Mouse (Mus musculus) neural tube, embryonic 11.5 days (tissue): Measurements from ENCODE around the gene Foxa3. TPM values are rescaled to one million over a fixed set of nuclear protein-coding genes. Genes with fewer than 3 reads are reported as not detected.

Experiments used
- polyA plus RNA-seq: library from polyadenylated mRNA; unstranded; fragments of >200 nt; fragmentation: Nextera tagmentation; extraction: Ambion mirVana; gene quantifications from 2 replicates; pipeline ENCODE4 v1.2.1, GENCODE M21; 2014

The Foxa3 gene
- polyA plus RNA-seq, 1 experiment from 2014 or later, result not detected

Other genes with a start within 250 kb of the Foxa3 start
- gene Psg19, start 225.0 kb downstream of the Foxa3 start, polyA plus RNA-seq, result not detected in 2 replicates
- gene Psg17, start 201.9 kb downstream of the Foxa3 start, polyA plus RNA-seq, result not detected in 2 replicates
- not detected in 2 replicates for gene Mill2, start 183.6 kb downstream of the Foxa3 start, polyA plus RNA-seq
- gene Pglyrp1, start 152.2 kb downstream of the Foxa3 start, polyA plus RNA-seq, result 1.4 and 2.1 TPM in 2 replicates
- gene Ccdc61, start 113.1 kb downstream of the Foxa3 start, polyA plus RNA-seq, result 25.5 and 26.2 TPM in 2 replicates
- 8.2 and 10.0 TPM in 2 replicates for gene Nova2, start 97.7 kb downstream of the Foxa3 start, polyA plus RNA-seq
- 0.29 TPM in 1 of 2 replicates, not detected in the other for gene Nanos2, start 36.1 kb downstream of the Foxa3 start, polyA plus RNA-seq
- 4.4 and 4.7 TPM in 2 replicates for gene Mypop, start 32.3 kb downstream of the Foxa3 start, polyA plus RNA-seq
- 27.2 and 31.4 TPM in 2 replicates for gene Irf2bp1, start 19.5 kb downstream of the Foxa3 start, polyA plus RNA-seq
- 30.5 and 35.6 TPM in 2 replicates for gene Sympk, start 839 bp upstream of the Foxa3 start, polyA plus RNA-seq
- gene Rsph6a, start 31.2 kb upstream of the Foxa3 start, polyA plus RNA-seq, result not detected in 2 replicates
- gene Dmwd, start 52.7 kb upstream of the Foxa3 start, polyA plus RNA-seq, result 29.7 and 31.7 TPM in 2 replicates
- gene Dmpk, start 60.3 kb upstream of the Foxa3 start, polyA plus RNA-seq, result 9.4 and 10.2 TPM in 2 replicates
- 6.3 and 7.4 TPM in 2 replicates for gene Six5, start 71.1 kb upstream of the Foxa3 start, polyA plus RNA-seq
- 1.3 and 1.4 TPM in 2 replicates for gene Gm4969, start 94.8 kb upstream of the Foxa3 start, polyA plus RNA-seq
- gene Fbxo46, start 96.3 kb upstream of the Foxa3 start, polyA plus RNA-seq, result 10.1 and 10.6 TPM in 2 replicates
- gene Qpctl, start 125.8 kb upstream of the Foxa3 start, polyA plus RNA-seq, result 12.9 and 13.9 TPM in 2 replicates
- 148 and 152 TPM in 2 replicates for gene Snrpd2, start 126.2 kb upstream of the Foxa3 start, polyA plus RNA-seq
- 0.69 and 0.76 TPM in 2 replicates for gene Gipr, start 142.6 kb upstream of the Foxa3 start, polyA plus RNA-seq
- 1.3 and 2.0 TPM in 2 replicates for gene Eml2, start 152.9 kb upstream of the Foxa3 start, polyA plus RNA-seq
- gene Gpr4, start 189.0 kb upstream of the Foxa3 start, polyA plus RNA-seq, result 2.4 and 2.6 TPM in 2 replicates
- gene Opa3, start 204.8 kb upstream of the Foxa3 start, polyA plus RNA-seq, result 43.7 and 45.9 TPM in 2 replicates
- gene Vasp, start 248.3 kb upstream of the Foxa3 start, polyA plus RNA-seq, result 54.6 and 57.6 TPM in 2 replicates